Mouse (Mus musculus): Measurements from ENCODE around the gene Lrrc32. TPM values are rescaled to one million over a fixed set of nuclear protein-coding genes. Genes with fewer than 3 reads are reported as not detected.
A peak's percentile ranks its signal among the peaks of the same experiment; 100 is the strongest.

The Lrrc32 gene
- total RNA-seq, 2 experiments from 2014 or later: 27.4 to 28.7 TPM

- DNase-seq (ENCODE audit: low spot score in 2 of 2): no peak
Observed at GRCm38 (mm10) chr7:98487202-98487980, 1.7 kb upstream of the Lrrc32 start.

GRCm38 (mm10) chr7:98488398-98489130 is 519 bp upstream of the Lrrc32 start:
- no peak for DNase-seq (ENCODE audit: low spot score in 2 of 2)

- DNase-seq (ENCODE audit: low spot score in 2 of 2): peak; percentile 49 to 52
Observed at GRCm38 (mm10) chr7:98489623-98490084, 571 bp downstream of the Lrrc32 start.

GRCm38 (mm10) chr7:98490328-98490727 is 1.2 kb downstream of the Lrrc32 start:
- DNase-seq (ENCODE audit: low spot score in 2 of 2): no peak

- no peak for DNase-seq (ENCODE audit: low spot score in 2 of 2)
Observed at GRCm38 (mm10) chr7:98490911-98491310, 1.8 kb downstream of the Lrrc32 start.

- DNase-seq (ENCODE audit: low spot score in 2 of 2): no peak
Observed at GRCm38 (mm10) chr7:98491451-98492200, 2.5 kb downstream of the Lrrc32 start.

- DNase-seq (ENCODE audit: low spot score in 2 of 2): no peak
Observed at GRCm38 (mm10) chr7:98492331-98492730, 3.2 kb downstream of the Lrrc32 start.

GRCm38 (mm10) chr7:98493307-98493706 is 4.2 kb downstream of the Lrrc32 start:
- no peak for DNase-seq (ENCODE audit: low spot score in 2 of 2)

- no peak for DNase-seq (ENCODE audit: low spot score in 2 of 2)
Observed at GRCm38 (mm10) chr7:98493901-98494480, 4.9 kb downstream of the Lrrc32 start.

- DNase-seq (ENCODE audit: low spot score in 2 of 2): no peak
Observed at GRCm38 (mm10) chr7:98495591-98495990, 6.5 kb downstream of the Lrrc32 start.

- DNase-seq (ENCODE audit: low spot score in 2 of 2): no peak
Observed at GRCm38 (mm10) chr7:98497451-98497850, 8.4 kb downstream of the Lrrc32 start.

GRCm38 (mm10) chr7:98498101-98498500 is 9.0 kb downstream of the Lrrc32 start:
- DNase-seq (ENCODE audit: low spot score in 2 of 2): no peak

GRCm38 (mm10) chr7:98498656-98499560 is 9.8 kb downstream of the Lrrc32 start:
- no peak for DNase-seq (ENCODE audit: low spot score in 2 of 2)

GRCm38 (mm10) chr7:98499561-98500292 is 10.6 kb downstream of the Lrrc32 start:
- no peak for DNase-seq (ENCODE audit: low spot score in 2 of 2)

- no peak for DNase-seq (ENCODE audit: low spot score in 2 of 2)
Observed at GRCm38 (mm10) chr7:98500470-98500869, 11.4 kb downstream of the Lrrc32 start.

GRCm38 (mm10) chr7:98501078-98501477 is 12.0 kb downstream of the Lrrc32 start:
- DNase-seq (ENCODE audit: low spot score in 2 of 2): no peak

GRCm38 (mm10) chr7:98502921-98503320 is 13.8 kb downstream of the Lrrc32 start:
- DNase-seq (ENCODE audit: low spot score in 2 of 2): no peak

- no peak for DNase-seq (ENCODE audit: low spot score in 2 of 2)
Observed at GRCm38 (mm10) chr7:98503951-98504647, 15.0 kb downstream of the Lrrc32 start.
